Mouse (Mus musculus) thymus, postnatal 10 days (tissue): ENCODE data around the gene Trim14.

Source experiments
- DNase-seq, 2 experiments: peaks; one replicate each; pipeline ENCODE4 v3.0.0; 2021; ENCODE audit warnings: low spot score in 2 of 2

Trim14 gene

DNA sequence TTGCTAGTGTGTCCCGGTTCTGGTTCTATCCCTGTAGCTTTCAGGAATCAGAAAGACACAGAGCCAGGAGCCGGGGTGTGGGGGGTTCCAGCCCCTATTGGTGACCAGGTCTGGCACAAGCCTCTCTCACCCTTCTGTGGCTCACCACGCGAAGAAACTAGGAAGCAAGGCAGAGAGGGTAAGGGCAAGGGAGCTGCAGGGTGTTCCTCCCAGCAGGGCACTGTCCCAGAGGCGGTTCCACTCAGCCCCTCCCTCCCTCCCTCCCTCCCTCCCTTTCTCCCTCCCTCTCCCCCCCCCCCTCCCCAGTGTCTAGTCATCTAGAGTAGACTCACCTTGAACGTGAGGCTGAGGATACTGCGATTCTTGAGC lies 8.4 kb downstream of the Trim14 start:
- DNase-seq: no peak

DNA sequence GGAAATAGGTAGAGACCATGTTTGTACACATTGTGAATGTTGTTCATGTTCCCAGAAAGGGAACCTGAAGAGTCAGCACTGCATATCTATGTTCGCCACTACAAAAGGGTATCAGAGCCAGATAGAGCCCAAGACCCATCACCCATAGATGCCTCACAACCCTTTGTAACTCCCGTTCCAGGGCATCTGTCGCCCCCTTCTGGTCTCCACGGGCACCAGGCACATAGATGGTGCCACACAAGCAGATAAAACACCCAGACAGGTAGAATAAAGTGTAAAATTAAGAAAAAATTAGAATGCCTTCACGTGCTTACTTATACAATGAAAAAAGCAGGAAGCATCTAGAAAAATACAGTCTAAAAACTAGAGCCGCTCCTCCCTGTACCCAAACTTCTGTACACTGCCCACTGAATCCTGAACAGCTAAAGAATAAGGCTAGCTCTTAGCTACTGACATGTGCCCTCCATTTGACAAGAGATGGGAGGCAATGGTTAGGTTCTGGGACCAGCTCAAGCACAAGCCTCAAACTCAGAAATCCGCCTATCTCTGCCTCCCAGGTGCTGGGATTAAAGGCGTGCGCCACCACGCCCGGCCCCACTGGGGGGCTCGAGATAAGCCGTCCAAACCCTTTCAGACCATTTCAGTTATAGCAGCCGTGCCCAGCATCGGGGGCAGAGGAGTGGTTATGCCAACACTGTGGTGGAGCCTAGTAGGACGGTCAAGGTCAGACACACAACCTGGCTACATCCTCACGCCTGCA lies 9.0 kb downstream of the Trim14 start:
- DNase-seq: peak in 1 of 2 experiments; percentile 41

DNA sequence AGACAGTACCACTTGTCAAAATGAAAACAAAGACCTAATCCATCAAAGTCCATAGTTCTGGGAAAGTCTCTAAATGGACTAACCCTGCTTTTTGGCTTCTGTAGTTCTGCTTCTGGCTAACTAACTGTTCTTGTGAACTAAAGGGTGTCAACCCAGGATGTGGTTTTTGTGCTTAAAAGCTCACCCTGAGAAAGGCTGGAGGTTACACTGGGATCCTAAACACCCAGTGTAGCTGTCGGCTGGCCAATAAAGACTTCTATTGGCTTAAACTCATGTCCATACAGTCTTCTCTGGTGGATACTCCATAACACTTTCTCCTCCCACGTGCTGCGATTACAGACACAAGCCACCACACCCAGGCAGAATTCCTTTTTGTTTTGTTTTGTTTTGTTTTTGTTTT lies 9.7 kb downstream of the Trim14 start:
- DNase-seq: no peak

DNA sequence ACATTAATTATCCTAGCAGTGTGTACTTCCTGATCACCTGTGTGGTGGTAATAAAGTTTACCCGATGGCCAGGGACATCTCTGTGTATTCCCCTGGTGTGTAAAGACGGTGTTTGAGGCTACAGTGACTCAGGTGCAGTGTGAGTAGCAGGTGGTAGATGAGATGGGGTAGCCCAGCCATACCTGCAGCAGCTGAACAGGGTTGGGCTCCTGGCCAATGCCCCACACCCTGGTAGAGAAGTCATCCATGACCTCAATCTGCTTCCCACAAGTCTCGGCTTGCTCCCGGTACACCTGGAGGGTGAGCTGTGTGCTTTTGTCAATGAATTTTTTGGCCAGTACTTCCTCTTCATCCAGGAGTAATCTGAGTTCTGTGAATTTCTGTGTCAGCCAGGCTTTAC lies 12.6 kb downstream of the Trim14 start:
- no peak for DNase-seq

DNA sequence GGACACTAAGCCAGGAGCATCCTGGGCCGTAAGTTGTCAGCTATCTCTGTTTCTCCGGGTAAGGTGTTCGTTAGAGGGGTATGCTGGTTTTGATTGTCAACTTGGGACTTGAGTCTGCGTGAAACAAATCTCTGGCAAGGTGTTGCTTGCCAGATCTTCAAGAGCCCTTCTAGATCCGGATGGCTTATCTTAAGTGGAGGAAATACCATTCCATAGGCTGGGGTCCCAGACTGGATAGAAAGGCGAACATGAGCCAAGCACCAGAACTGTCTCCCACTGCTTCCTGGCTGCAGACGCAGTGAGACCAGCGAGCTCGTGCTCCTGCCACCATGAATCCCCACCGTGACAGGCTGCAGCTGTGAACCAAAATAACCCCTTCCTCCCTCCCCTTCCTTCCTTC lies 14.5 kb downstream of the Trim14 start:
- DNase-seq: no peak

- DNase-seq: no peak
Observed at GRCm38 (mm10) chr4:46520491-46520890, 15.4 kb downstream of the Trim14 start.

- peak; percentile 85 to 90 for DNase-seq
Observed at GRCm38 (mm10) chr4:46507736-46508460, 28.0 kb downstream of the Trim14 start.

DNA sequence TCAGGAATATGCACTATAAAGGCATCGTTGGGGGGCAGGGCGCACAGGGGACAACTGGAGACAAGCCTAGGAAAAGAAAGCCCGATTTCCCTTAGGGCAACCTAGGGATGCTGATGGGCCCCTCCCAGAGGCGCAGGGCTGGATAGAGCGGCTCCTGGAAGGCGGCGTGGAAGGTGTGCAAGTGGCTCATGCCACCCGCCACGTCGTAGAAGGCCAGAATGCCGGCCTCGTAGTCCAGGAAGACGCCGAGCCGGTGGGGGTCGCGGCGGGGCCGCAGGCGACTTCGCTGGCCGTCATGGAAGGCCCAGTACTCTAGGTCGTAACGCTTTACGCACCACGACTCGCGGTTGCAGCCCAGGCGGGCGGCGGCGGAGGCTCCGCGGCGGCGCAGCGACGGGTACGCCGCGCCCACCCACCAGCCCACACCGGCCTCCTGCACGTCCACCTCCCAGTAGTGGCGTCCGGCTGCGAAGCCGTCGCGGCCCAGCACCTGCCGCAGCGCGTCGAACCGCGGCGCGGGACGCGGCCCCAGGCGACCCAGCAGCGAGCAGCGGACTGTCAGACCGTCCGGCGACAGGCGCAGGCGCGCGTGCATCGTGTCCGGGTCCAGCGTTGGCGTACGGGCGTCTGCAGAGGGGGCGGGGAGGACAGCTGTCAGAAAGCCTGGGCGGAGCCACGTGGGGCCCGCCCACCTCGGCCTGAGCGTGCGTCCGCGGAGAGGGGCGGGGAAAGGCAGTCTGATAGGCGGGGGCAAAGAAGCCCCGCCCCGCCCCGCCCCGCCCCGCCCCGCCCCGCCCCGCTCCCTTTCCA lies 28.9 kb downstream of the Trim14 start:
- DNase-seq: peak; percentile 85 to 90

DNA sequence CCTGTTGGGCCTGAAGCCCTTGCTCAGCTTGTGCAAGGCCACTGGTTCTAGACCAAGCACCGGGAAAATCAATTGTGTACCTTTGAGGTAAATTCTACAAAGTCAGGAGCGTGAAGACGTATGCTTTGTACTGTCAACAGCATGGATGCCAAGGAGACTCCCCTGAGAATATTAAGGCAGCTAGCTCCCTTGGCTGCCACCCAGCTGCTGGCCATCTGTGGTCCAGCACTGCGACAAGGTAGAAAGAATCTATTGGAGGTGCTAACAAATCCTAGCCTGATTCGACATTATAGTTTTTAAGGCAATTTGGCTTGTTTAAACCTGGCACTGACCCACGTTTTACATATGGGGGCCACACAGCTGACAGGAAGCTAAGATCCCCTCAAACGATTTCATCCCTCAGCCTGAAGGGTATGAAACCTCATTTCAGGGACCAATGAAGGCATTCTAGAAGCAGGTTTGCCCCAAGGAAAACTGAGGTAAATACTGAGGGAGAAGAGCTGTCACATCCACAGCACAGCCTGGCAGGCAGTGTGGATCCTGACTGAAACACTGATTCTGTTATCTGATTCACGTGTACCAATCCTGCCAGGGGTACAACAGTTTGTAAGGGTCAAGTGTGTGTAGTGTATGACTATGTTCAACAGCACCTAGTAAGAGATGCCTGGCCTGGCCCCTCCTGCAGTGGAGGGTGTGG lies 30.4 kb downstream of the Trim14 start:
- DNase-seq: no peak

DNA sequence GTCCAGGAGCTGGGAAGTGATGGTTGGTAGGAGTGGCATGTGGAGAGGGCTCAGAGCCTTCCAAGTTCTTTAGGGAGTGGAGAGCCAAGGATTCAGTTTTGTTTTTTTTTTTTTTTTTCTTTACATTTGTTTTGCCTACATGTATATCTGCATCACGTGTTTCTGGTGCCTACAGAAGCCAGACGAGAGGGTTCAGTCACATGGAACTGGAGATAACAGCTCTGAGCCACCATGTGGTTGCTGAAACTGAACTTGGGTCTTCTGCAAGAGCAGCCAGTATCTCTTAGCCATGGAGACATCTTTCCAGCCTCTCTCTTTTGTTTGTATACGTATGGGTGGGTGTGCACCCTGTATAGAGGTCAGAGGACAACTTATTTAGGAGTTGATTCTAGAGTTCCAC lies 32.1 kb downstream of the Trim14 start:
- no peak for DNase-seq

- no peak for DNase-seq
Observed at GRCm38 (mm10) chr4:46502606-46503502, 33.1 kb downstream of the Trim14 start.

DNA sequence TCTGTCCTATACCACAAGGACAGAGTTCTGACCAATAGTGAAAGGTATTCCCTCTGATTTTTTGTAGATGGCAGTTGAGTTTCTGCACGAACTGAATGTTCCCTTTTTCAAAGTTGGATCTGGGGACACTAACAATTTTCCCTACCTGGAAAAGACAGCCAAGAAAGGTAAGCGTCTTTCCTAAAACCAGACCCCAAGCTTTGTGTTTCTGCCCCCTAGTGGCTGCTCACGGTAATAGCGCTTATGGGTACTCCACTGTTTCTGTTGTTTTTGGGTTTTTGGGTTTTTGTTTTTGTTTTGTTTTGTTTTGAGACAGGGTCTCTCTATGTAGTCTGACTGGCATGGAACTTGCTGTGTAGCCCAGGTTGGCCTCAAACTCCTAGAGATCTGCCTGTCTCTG lies 37.0 kb downstream of the Trim14 start:
- DNase-seq: peak in 1 of 2 experiments; percentile 60

- no peak for DNase-seq
Observed at GRCm38 (mm10) chr4:46498511-46498910, 37.4 kb downstream of the Trim14 start.

- DNase-seq: peak; percentile 69 to 88
Observed at GRCm38 (mm10) chr4:46497286-46497892, 38.6 kb downstream of the Trim14 start.

DNA sequence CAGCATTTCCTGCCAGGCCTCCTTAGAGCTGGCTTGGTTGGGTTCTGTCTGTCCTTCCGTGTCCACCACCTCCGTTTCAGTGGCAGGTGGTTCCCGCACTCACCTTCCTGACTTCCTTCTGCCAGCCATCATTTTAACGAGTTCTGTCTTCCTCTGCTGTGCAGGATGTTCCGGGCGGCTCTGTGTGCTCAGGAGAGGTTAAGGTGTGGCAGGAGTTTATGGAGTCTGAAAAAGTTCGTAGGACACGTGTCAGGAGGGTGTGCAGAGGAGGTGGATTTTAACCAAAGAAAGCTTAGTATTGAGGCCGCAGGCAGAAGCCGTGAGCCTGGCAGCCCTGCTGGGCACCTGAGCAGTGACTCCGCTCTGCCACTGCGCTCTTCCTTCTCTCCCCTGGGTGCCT lies 40.4 kb downstream of the Trim14 start:
- no peak for DNase-seq

DNA sequence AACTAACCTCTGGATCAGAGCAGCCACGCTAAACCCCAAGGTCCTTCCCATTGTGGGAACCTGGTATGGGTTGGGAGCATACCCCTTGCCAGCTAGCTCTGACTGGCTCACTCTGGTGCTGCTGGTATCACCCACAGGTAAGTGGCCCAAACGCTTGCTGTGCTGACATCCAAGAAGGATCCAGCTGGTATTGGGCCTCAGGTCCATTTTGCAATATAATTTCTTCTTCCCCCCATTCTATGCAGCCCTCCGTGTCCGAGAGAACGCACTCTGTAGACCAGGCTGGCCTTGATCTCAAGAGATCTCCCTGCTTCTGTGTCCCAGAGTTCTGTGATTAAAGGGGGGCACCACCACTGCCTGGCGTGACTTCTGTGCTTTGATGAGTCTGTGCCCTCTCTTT lies 42.9 kb downstream of the Trim14 start:
- DNase-seq: no peak

GRCm38 (mm10) chr4:46489028-46489925 lies 46.7 kb downstream of the Trim14 start, which contains the start of gene Nans:
TSS of gene Nans (plus strand) at chr4:46489248.
- peak; percentile 95 to 97 for DNase-seq

DNA sequence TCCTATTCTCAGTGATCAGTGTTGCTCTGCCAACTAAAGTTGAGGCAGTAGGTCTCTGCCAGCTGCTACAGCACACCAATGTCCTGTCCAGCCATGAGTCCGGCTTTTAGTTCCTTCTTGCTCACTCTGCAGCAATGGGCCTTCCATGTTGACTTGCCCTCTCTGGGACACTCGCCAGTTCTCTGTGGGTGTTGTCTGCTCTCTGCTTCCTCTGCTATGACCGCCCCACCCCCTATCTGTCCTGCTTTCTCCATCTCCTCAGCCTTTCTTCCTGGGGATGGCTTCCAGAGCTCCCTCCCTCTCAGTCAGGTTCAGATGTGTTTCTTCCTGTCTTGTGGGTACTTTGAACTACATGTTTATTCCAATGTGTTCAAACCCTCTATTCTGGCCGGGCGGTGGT lies 48.6 kb downstream of the Trim14 start:
- no peak for DNase-seq

- DNase-seq: peak; percentile 85 to 90
Observed at GRCm38 (mm10) chr4:46485696-46486417, 50.1 kb downstream of the Trim14 start.
